Mouse (Mus musculus): ENCODE measurements around the gene Gatd1.
A peak's percentile ranks its signal among the peaks of the same experiment; 100 is the strongest.

DNA sequence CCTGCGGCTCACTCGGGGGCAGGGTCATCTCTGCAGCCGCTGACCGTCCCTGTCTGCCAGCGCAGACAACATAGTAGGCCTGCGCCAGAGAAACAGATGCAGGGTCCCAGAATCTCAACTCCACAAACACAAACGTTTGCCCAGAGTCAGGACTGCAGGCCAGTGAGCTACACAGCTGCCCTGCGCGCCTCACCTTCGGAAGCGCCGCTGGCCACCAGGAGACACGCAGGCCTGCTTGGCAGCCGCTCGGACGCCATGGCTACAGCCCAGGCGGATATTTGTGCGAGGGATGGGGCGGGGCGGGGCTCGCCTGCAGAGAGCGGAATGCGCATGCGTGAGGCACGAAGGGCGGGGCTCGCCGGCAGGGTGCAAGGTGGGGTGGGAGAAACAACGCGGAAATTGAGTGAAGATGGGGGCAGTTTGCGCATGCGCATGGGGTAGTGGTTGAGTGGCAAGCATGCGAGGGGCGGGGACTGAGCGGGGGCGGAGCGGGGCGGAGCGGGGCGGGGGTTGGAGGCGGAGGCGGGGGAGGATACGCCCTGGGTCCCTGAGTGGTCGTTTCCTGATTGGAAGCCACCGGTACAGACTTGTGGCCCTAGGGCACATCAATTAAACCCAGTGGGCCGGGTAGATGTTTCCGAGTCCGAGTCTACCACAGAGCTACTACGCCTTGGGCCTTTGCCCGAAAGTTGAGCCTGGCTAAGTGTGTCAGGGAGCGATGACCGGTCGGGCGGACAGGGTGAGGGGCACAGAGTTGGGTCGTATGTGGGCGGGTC lies at the start of gene Gatd1:
- TF ChIP-seq CTCF (IDR thresholded peaks at IDR 0.05; ENCODE audit: control insufficient read depth, insufficient read depth, low read length) (peak; percentile 32; the same call in 1 of the 2 replicates), POLR2A (IDR thresholded peaks at IDR 0.05; ENCODE audit: borderline replicate concordance, control insufficient read depth, low read depth, low read length) (peak; percentile 72; the same call in 1 of the 2 replicates)

All from bone marrow, adult 2 months (tissue).